Mouse (Mus musculus) right cerebral cortex, postnatal 14 days (tissue): Measurements from ENCODE around the gene Zfp622.
"Not testable (repeated sequence)": the region's sequence is repeated elsewhere in the genome, so short reads cannot be mapped to it uniquely, and the experiment has no call there.

Experiments used
- DNase-seq: peaks from one replicate; pipeline ENCODE4 v3.0.0; 2022

Gene Zfp622

DNA sequence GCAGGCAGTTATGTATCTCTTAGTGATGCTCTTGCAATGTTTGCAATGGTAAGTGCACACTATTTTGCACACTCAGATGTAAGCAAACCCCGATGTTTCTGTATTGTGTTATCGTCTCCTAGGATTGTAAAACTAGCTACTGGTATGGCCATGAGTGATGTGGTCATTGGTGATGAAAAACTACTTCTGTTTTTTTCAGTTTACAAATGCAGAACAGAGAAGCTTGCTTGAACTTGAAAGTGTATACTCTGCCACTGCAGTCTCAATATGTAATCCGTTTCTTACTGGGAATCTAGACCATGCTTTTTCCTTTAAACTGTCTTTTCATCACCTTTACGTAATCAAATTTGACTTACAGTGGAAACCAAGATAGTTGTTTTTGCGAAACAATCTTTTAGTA lies 11.4 kb upstream of the Zfp622 start:
- DNase-seq = no peak

DNA sequence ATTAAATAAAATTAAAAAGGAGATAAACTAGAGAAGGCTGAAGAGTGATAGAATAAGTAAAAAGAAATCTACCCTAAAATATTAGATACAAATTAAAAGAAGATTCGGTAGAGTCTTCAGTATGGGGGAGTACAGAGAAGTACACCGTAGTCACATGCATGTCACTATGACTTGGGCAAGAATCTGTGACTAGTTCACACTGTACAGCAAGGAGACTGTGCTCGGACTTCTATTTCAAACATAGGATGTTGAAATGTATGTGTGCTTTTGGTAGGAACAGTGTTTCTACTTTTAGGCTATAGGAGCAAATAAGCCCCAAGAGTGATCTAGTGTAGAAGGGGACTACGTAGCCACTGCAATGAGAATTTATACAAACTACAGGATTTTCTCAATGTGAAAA lies 9.8 kb upstream of the Zfp622 start:
- no peak for DNase-seq

DNA sequence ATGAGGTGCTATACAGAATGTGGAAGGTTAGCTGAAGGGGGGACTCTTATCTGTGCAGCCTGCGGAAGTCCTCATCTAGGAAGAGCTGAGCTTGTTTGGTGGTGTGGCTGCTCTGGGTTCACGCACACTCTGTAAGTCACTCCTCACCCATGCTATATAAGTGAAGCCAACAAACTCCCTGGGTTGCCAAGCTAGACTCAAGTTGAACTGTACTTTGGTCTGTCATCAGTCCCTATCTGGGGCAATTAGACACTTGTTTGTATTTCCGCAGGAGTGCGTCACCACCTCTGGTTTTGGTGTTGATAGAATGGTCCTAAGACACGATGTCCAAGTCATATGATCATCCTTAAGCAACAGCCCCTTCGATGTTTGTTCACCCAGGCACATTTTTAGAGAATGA lies 8.4 kb upstream of the Zfp622 start:
- no peak for DNase-seq

DNA sequence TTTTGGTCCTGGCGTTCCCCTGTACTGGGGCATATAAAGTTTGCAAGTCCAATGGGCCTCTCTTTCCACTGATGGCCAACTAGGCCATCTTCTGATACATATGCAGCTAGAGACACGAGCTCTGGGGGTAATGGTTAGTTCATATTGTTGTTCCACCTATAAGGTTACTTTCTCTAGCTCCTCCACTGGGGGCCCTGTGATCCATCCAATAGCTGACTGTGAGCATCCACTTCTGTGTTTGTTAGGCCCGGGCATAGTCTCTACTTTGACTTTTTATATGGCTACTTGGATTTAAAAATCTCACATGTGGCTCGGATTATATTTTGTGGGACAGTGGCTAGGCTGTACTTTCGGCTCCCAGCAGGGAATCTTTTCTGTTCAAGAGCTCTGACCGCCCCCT lies 552 bp upstream of the Zfp622 start:
- DNase-seq = not testable (repeated sequence)

DNA sequence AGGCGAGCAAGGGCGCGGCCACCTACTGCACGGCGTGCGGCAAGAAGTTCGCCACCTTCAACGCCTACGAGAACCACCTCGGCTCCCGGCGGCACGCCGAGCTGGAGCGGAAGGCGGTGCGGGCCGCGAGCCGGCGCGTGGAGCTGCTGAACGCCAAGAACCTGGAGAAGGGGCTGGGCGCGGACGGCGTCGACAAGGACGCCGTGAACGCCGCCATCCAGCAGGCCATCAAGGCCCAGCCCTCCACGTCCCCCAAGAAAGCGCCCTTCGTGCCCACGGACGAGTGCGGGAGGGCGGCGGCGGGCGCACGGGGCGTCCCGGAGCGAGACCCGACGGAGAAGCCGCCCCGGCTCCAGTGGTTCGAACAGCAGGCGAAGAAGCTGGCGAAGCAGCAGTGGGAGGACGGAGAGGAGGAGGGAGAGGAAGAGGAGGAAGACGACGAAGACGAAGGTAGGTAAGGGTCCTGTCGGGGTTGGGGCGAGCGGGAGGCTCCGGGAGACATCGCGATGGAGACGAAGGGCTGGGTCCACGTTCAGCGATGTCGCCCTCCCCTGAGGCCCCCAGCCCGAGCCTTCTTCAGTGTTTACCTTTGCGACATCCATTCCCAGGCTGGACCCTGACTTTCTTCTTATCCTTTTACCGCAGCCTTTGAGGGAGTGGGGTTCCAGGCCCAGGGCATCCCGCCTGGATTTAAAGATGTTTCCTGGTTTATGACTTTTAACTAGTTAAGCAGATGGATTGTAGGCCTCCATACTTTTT lies 747 bp downstream of the Zfp622 start:
- peak; percentile 9 for DNase-seq

DNA sequence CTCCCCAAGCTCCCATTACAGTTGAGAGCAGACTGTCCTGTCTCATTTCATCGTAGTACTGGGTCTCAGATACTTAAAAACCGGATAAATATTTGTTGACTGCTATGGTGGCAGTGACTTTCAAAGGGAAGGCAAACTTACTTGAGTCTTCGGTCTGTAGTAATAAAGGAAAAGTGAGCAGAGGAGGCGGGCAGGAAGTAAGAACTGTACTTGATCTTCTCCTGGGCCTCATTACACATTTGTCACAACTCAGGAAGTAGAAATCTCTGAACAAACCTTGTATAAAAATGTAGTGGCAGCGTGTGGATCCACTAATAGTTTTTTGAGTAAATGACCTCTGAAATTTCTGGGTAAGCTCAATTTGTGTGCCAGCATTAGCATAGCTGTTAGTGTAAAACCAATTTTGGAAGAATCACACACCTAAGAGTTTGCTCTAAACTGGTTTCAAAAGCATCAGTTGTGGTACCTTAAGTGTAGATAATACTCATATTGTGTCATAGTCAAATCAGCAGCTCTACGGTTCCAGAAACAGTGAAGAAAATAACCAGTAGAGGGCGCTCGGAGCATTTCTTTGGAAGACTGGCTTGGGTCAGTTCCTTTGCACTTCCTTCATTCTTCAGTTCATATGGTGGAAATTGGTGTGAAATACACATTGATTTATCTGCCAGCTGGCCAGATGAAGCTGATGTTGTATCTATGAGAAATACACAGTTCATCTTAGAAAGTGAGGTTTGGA lies 9.0 kb downstream of the Zfp622 start:
- DNase-seq = peak; percentile 44

DNA sequence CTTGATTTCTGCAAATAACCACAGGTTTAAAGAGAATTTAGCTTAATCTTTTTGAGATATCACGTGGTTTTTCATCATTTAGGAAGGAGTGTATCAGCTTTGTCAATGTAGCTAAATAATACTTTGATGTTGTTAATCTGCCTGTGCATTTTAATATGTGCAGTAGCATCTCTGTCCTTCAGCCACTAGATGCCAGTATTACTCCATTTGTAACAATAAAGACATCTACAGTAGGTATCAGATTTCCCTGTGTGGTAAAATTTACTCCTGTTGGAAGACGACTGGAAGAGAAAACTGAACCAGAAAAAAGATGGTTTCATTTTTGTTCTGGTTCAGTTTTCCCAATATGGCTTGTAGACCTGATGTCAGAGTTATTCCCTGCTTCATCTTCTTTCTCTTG lies 11.4 kb downstream of the Zfp622 start:
- no peak for DNase-seq

DNA sequence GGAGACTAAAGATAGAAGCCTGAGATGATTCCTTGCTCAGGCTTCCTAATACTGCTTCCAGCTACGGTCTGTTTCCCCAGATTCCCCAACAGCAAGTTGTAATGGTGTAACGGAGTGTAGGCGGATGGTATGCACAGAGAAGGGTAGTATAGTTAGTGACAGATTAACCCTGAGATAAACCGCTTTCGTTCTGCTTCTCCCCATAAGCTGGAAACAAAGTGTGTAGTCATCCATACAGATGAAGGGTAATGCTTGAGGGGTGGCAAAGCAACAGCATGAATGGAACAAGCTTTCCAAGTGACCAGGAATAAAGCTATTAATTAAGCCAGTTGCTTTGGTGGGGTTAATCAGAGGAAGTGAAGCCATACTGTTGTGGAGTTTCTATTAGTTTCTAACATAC lies 15.4 kb downstream of the Zfp622 start:
- not testable (repeated sequence) for DNase-seq

DNA sequence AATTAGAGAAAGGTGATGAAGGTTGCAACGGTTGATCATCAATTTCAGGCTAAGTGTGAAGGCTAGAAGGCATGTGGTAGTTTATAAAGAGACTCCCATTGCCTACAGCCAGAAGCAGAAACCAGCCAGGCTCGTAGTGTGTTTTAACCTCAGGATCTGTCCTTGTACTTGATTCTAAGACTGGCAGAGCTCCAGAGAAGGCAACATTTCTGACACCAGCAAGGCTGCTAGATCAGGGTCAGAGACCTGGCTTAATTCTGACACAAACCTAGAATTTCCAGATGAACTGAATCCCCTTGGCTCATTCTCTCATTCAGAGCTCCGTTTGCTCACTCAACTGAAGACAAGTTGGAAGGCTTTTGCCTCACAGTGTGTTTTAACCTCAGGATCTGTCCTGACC lies 24.5 kb downstream of the Zfp622 start:
- DNase-seq = no peak

DNA sequence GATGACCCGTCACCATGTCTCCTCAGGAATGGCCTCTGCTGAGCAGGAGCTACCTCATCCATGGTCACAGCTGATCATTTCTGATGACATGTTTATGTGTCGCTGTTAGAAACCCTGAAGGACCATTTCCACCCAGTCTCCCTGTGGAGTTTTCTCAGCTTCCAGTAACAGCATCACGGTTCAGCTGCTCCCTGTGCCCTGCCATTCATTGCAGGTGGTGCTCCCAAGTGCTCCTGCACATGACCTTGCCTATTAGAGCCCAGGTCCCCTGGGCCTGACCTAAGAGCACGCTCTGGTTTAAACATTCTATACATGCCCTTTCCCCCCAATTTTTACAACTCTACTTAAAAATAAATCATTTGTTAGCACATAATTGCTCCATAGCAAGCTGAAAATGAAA lies 28.7 kb downstream of the Zfp622 start:
- no peak for DNase-seq

DNA sequence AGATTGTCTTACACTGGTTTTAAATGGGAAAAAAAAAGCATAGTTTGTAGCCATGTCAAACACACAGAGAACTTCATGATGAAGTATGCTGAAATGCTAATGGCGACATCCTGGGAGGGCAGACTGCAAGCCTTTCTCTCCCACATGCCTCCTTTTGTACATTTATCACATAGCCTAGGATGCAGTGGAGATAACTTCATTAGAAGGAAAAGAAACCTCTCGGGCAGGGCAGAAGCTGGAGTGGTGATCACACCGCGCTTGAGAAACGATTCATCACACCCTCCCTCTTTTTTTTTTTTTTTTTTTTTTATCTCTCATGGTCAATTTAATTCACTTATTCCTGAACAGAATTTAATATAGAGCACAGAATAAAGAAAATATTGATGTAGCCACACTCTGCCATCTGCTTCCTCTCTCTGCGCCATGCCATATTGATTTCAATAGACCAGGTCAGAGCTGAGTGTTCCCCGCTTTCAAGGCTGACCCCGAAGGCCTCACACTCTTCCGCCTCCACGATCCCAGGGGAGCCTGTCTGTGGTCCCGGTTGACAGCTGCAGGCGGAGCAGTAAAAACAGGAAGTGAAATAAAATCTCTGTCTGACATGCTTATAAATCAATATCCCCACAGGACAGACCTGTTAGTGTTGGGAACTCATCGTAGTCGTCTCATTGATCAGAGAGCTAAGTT lies 32.0 kb downstream of the Zfp622 start:
- DNase-seq = no peak

DNA sequence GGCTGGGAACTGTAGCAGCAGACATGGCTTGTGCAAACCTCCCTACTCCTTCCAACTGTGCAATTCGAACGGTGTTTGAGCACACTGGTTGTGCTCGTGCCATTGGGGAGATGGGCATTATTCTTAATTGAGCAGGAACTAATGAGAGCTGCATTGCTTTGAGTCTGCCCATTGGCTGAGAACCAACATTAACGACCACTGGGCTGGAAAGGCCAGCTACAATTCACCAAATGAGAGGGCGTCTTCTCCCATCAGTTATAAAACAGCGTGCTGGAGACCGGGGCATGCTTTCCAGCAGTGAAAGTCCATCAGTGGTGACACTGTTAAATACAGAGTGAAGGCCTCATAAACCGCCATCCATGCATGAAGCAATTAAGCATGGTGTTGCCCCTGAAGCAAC lies 37.6 kb downstream of the Zfp622 start:
- DNase-seq = no peak

DNA sequence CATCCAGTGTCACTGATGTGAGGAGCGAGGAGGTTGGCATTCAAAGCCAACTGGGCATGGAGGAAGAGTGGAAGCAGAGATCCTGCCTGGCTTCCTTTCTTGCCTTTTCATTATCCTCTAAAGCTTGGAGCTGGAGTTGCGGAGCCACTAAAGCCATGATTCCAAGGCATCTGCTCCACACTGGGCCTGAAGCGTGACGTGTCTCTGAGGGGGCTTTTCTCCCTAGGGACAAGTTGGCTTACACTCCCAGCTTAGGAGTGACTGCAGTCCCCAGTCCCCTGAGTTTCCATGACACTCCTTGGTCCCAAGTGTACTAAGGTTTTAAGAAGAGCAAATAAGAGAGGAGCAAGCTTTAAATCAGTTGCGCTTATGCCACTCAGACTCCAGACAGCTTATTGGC lies 38.5 kb downstream of the Zfp622 start:
- no peak for DNase-seq

DNA sequence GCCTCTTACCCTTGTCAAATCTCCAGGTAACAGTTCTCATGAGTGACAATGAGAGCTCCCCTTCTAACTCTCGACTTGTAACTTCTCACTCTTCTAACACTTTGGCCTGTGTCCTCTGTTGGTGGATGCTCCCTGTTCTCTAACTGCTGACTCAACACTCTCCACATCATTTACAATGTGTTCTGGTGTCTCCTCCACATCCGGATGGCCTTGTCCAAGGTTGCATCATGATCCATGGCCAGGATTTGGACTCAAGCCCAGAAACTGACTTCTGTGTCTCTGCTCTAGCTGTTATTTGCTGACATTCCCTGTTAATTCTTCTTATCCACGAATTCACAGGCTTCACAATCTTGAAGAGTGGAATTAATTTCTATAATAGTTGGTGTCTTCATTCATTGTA lies 47.5 kb downstream of the Zfp622 start:
- no peak for DNase-seq

DNA sequence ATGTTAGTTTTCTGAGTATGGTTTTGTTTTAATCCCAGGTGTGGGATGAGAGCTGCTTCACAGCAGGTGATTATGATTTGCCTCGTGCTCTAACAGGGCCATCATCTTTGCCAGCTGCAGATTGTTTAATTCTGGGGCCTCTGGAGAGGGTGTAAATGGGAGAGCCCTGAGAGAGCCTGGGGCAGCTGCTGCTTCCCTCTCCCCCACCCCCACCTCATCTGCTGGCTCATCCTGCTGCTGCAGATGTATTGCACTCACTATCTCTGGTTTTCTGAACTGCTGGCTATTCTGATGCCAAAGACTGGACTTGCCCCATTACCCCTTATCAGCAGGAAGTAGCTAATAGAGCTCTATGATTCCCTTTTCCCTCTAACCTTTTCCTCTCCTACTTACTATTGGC lies 56.4 kb downstream of the Zfp622 start:
- no peak for DNase-seq

DNA sequence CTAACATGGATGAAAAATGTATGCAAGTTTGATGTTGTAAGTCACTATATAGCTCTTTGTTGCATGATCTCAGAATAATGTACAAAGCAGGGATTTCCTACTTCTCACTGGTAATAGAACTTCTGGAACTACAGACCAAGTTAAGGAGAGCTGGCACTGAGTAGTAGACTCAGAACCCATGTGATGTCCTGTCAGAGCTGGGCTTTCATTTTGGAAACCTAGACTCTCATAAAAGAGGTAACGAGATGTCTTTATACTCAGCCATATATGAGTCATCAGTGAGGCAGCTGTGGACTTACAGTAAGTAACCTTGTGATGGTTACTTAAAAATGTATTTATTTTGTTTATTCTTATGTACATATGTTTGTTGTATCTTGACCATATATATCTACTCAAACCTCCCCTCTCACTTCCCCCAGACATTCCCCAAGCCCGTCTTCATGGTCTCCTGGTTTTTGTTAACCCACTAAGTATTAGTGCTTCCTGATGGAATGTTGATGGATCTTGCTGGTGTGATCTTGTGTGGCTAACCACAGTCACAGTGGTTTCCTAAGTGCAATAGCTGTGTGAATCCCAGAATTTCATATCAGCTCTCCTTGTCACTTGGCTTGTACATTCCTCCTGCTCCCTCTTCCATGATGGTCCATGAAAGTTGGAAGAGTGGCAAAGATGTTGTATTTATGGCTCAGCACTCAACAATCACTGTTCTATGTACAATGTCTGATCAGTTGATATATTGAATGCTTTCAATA lies 57.2 kb downstream of the Zfp622 start:
- no peak for DNase-seq
